Mouse (Mus musculus) heart, postnatal 0 days (tissue): ENCODE measurements at regions not wholly inside any gene's neighbourhood (a gene's known extent, or its start where the extent isn't known, plus 50 kb on each side); places are given as distances from the start of the nearest gene placed in this dataset.

Source experiments
- ATAC-seq: fragments of 200-750 bp; cut with Nextera tagmentation; 2 replicates; pipeline ENCODE4 v1.8.0; 2017; ENCODE audit warnings: low read depth, moderate number of reproducible peaks, moderate library complexity; ENCODE audit not compliant: insufficient read depth
- DNase-seq: peaks from one replicate; pipeline ENCODE4 v3.0.0-alpha.2; 2016; ENCODE audit warnings: low spot score
- H3K27ac ChIP-seq: fragments of 300-500 bp; sonication (generic); 2 replicates; pipeline ENCODE4 v1.5.1; 2014; ENCODE audit warnings: low read depth, mild to moderate bottlenecking
- H3K27me3 ChIP-seq: fragments of 300-500 bp; sonication (generic); 2 replicates; pipeline ENCODE4 v1.6.1; 2014; ENCODE audit warnings: low read length, mixed read lengths; ENCODE audit not compliant: control insufficient read depth, insufficient read depth
- H3K36me3 ChIP-seq: fragments of 300-500 bp; sonication (generic); replicated peaks from 2 replicates; pipeline ENCODE4 v1.6.1; 2014; ENCODE audit warnings: low read length, mixed read lengths; ENCODE audit not compliant: control insufficient read depth, insufficient read depth
- H3K4me1 ChIP-seq: fragments of 300-500 bp; sonication (generic); 2 replicates; pipeline ENCODE4 v1.6.1; 2014; ENCODE audit warnings: antibody characterized with exemption; ENCODE audit not compliant: control insufficient read depth, insufficient read depth
- H3K4me2 ChIP-seq: fragments of 300-500 bp; sonication (generic); 2 replicates; pipeline ENCODE4 v1.6.1; 2014; ENCODE audit warnings: low read depth, mild to moderate bottlenecking, low read length, moderate library complexity
- H3K4me3 ChIP-seq: fragments of 300-500 bp; sonication (generic); 2 replicates; pipeline ENCODE4 v1.5.1; 2014; ENCODE audit warnings: low read depth, low read length
- H3K9ac ChIP-seq: fragments of 300-500 bp; sonication (generic); replicated peaks from 2 replicates; pipeline ENCODE4 v1.6.1; 2014; ENCODE audit warnings: low read depth, low read length, mixed read lengths
- H3K9me3 ChIP-seq: fragments of 300-500 bp; sonication (generic); replicated peaks from 2 replicates; pipeline ENCODE4 v1.6.1; 2016; ENCODE audit warnings: low read length; ENCODE audit not compliant: control insufficient read depth
- CTCF ChIP-seq: IDR thresholded peaks from 2 replicates; pipeline ENCODE4 v1.5.1; 2016; ENCODE audit warnings: antibody characterized with exemption, control low read depth, low read depth
- EP300 ChIP-seq: IDR thresholded peaks from 2 replicates; pipeline ENCODE4 v1.6.1; 2016; ENCODE audit warnings: antibody characterized with exemption, low read depth
- WGBS: fragments of 180-500 bp; shearing (Covaris S2); extraction: QIAGEN DNeasy Blood & Tissue Kit; methylation state at CpG from one replicate; pipeline ENCODE4 v1.1.7; 2014; 5-methylcytosine and 5-hydroxymethylcytosine counted together

- H3K4me3 ChIP-seq, result no peak overlapping the region
- no peak overlapping the region for H3K9ac ChIP-seq
- no peaks in the 10 kb centered on the region for H3K36me3 ChIP-seq
- H3K27me3 ChIP-seq, result no peaks in the 10 kb centered on the region
- DNase-seq (no peak), ATAC-seq (no peak)
- TF ChIP-seq EP300 (no peak), CTCF (no peak)
- H3K4me1 ChIP-seq, result no peaks in the 10 kb centered on the region
- H3K4me2 ChIP-seq, result no peak overlapping the region
- 51% methylated on average over 3 of the region's 3 CpGs for WGBS
- no peaks in the 10 kb centered on the region for H3K9me3 ChIP-seq
- no peak overlapping the region for H3K27ac ChIP-seq
Observed at GRCm38 (mm10) chr5:75472484-75472883, 102.2 kb upstream of the Kit start.

DNA sequence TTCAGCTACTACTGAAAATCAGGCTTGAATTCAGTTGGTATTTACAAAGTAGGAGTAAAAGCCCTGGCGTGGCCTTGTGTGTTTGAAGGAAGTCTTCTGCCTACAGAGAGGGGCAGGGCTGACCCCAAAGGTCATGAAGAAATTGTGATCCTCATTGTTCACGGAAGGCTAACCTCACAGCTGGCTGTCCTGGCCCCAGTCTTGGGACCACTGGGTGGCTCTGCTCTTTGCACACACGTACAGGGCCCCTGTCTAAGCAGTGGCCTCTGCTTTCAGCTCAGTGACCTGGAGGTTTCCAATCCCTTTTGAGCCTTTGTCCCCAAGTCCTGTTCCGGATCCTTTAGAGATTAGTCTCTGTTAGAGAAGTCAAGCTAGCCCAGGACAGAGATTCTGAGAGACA lies 99.3 kb upstream of the Kit start:
- H3K36me3 ChIP-seq, result no peaks in the 10 kb centered on the region
- no peak for TF ChIP-seq CTCF
- no peak for TF ChIP-seq EP300
- no peaks in the 10 kb centered on the region for H3K27me3 ChIP-seq
- no peak overlapping the region for H3K4me2 ChIP-seq
- WGBS, result 64% methylated on average over 4 of the region's 4 CpGs
- no peaks in the 10 kb centered on the region for H3K4me1 ChIP-seq
- no peak overlapping the region for H3K27ac ChIP-seq
- DNase-seq, result no peak
- H3K4me3 ChIP-seq, result no peak overlapping the region
- H3K9me3 ChIP-seq, result no peaks in the 10 kb centered on the region
- H3K9ac ChIP-seq, result no peak overlapping the region
- no peak for ATAC-seq

DNA sequence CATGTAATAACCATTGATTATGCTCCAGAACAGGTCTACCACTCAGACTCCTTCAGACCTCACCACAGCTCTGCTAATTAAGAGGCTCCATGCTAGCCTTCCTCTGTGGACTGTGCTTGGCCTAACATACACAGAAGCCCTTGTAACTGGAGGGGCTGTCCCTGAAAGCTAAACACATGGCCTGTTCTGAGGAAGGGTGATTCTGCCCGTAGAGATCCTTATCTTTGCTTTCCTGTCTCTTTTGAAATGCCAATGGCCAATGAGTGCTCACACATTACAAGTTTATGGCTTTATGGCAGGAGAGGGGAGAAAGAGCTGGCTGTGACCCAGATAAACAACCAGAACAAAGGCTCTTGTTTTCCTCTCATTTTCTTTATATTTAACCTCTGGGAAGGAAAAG lies 96.2 kb upstream of the Kit start:
- no peak overlapping the region for H3K4me3 ChIP-seq
- no peak for ATAC-seq
- no peaks in the 10 kb centered on the region for H3K27me3 ChIP-seq
- H3K4me1 ChIP-seq, result no peaks in the 10 kb centered on the region
- no peak for DNase-seq
- 18% methylated on average over 1 of the region's 1 CpGs for WGBS
- no peaks in the 10 kb centered on the region for H3K9me3 ChIP-seq
- no peak overlapping the region for H3K9ac ChIP-seq
- H3K36me3 ChIP-seq, result no peaks in the 10 kb centered on the region
- no peak overlapping the region for H3K4me2 ChIP-seq
- H3K27ac ChIP-seq, result no peak overlapping the region
- no peak for TF ChIP-seq EP300
- TF ChIP-seq CTCF, result no peak

GRCm38 (mm10) chr5:75479149-75479548 lies 95.6 kb upstream of the Kit start:
- Histone ChIP-seq H3K27ac (no peak overlapping the region), H3K4me3 (no peak overlapping the region), H3K9ac (no peak overlapping the region), H3K4me1 (no peaks in the 10 kb centered on the region), H3K9me3 (no peaks in the 10 kb centered on the region), H3K27me3 (no peaks in the 10 kb centered on the region), H3K4me2 (no peak overlapping the region), H3K36me3 (no peaks in the 10 kb centered on the region)
- ATAC-seq (no peak), DNase-seq (no peak)
- 88% methylated on average over 11 of the region's 11 CpGs for WGBS
- TF ChIP-seq CTCF (no peak), EP300 (no peak)

- no peak for ATAC-seq
- Histone ChIP-seq H3K27me3 (no peaks in the 10 kb centered on the region), H3K4me2 (no peak overlapping the region), H3K9ac (no peak overlapping the region), H3K27ac (no peak overlapping the region), H3K36me3 (no peaks in the 10 kb centered on the region), H3K4me1 (no peaks in the 10 kb centered on the region), H3K9me3 (no peaks in the 10 kb centered on the region), H3K4me3 (no peak overlapping the region)
- DNase-seq, result no peak
- TF ChIP-seq CTCF, result no peak
- TF ChIP-seq EP300, result no peak
- WGBS, result 49% methylated on average over 7 of the region's 7 CpGs
Observed at GRCm38 (mm10) chr5:75481595-75481994, 93.1 kb upstream of the Kit start.

GRCm38 (mm10) chr5:75484330-75484729 lies 90.4 kb upstream of the Kit start:
- Histone ChIP-seq H3K4me2 (no peak overlapping the region), H3K27me3 (no peaks in the 10 kb centered on the region), H3K9ac (no peak overlapping the region), H3K36me3 (no peaks in the 10 kb centered on the region), H3K27ac (no peak overlapping the region), H3K4me1 (no peaks in the 10 kb centered on the region), H3K9me3 (no peaks in the 10 kb centered on the region), H3K4me3 (no peak overlapping the region)
- TF ChIP-seq EP300 (no peak), CTCF (no peak)
- no peak for ATAC-seq
- 82% methylated on average over 7 of the region's 7 CpGs for WGBS
- no peak for DNase-seq
